Mouse (Mus musculus): ENCODE measurements at regions not wholly inside any gene's neighbourhood (a gene's known extent, or its start where the extent isn't known, plus 50 kb on each side); places are given as distances from the start of the nearest gene placed in this dataset.
A peak's percentile ranks its signal among the peaks of the same experiment; 100 is the strongest.

- DNase-seq (ENCODE audit: low read depth in 1 of 2, low spot score in 2 of 2): no peak
- Histone ChIP-seq H3K27me3 (ENCODE audit: control insufficient read depth, insufficient read depth, low read length) (no peaks in the 10 kb centered on the region), H3K27ac (ENCODE audit: insufficient read depth, low read length) (no peak overlapping the region), H3K36me3 (ENCODE audit: control insufficient read depth, insufficient read depth, low read length) (no peaks in the 10 kb centered on the region), H3K4me1 (ENCODE audit: control insufficient read depth, insufficient read depth, insufficient read length) (no peaks in the 10 kb centered on the region), H3K4me3 (ENCODE audit: extremely low read depth, insufficient read depth, insufficient read length) (no peak overlapping the region)
- 77% methylated on average over 6 of the region's 6 CpGs for WGBS
- TF ChIP-seq POLR2A (IDR thresholded peaks at IDR 0.05; ENCODE audit: low read depth, low read length) (no peak), CTCF (IDR thresholded peaks at IDR 0.05; ENCODE audit: extremely low read depth, insufficient read depth, insufficient read length, insufficient replicate concordance) (no peak)
Measured at GRCm38 (mm10) chr7:117887288-117887687, 228.7 kb downstream of the Rps15a start.

GRCm38 (mm10) chr7:117882803-117883202 lies 233.2 kb downstream of the Rps15a start:
- Histone ChIP-seq H3K4me1 (ENCODE audit: control insufficient read depth, insufficient read depth, insufficient read length) (no peaks in the 10 kb centered on the region), H3K27me3 (ENCODE audit: control insufficient read depth, insufficient read depth, low read length) (no peaks in the 10 kb centered on the region), H3K36me3 (ENCODE audit: control insufficient read depth, insufficient read depth, low read length) (no peaks in the 10 kb centered on the region), H3K4me3 (ENCODE audit: extremely low read depth, insufficient read depth, insufficient read length) (no peak overlapping the region), H3K27ac (ENCODE audit: insufficient read depth, low read length) (no peak overlapping the region)
- TF ChIP-seq CTCF (IDR thresholded peaks at IDR 0.05; ENCODE audit: extremely low read depth, insufficient read depth, insufficient read length, insufficient replicate concordance) (peak; percentile 56; the same call in 1 of the 2 replicates), POLR2A (IDR thresholded peaks at IDR 0.05; ENCODE audit: low read depth, low read length) (no peak)
- peak; percentile 3 to 42 for DNase-seq (ENCODE audit: low read depth in 1 of 2, low spot score in 2 of 2)
- WGBS: 7% methylated on average over 13 of the region's 13 CpGs

GRCm38 (mm10) chr7:117878903-117879302 lies 237.1 kb downstream of the Rps15a start:
- Histone ChIP-seq H3K4me3 (ENCODE audit: extremely low read depth, insufficient read depth, insufficient read length) (no peak overlapping the region), H3K4me1 (ENCODE audit: control insufficient read depth, insufficient read depth, insufficient read length) (no peaks in the 10 kb centered on the region), H3K27ac (ENCODE audit: insufficient read depth, low read length) (no peak overlapping the region), H3K27me3 (ENCODE audit: control insufficient read depth, insufficient read depth, low read length) (no peaks in the 10 kb centered on the region), H3K36me3 (ENCODE audit: control insufficient read depth, insufficient read depth, low read length) (no peaks in the 10 kb centered on the region)
- no peak for DNase-seq (ENCODE audit: low read depth in 1 of 2, low spot score in 2 of 2)
- TF ChIP-seq CTCF (IDR thresholded peaks at IDR 0.05; ENCODE audit: extremely low read depth, insufficient read depth, insufficient read length, insufficient replicate concordance) (no peak), POLR2A (IDR thresholded peaks at IDR 0.05; ENCODE audit: low read depth, low read length) (no peak)
- WGBS: 84% methylated on average over 7 of the region's 7 CpGs

GRCm38 (mm10) chr7:117875241-117875640 lies 240.7 kb downstream of the Rps15a start:
- no peak for DNase-seq (ENCODE audit: low read depth in 1 of 2, low spot score in 2 of 2)

GRCm38 (mm10) chr7:117859419-117859818 lies 256.6 kb downstream of the Rps15a start:
- no peak for DNase-seq (ENCODE audit: low read depth in 1 of 2, low spot score in 2 of 2)
- Histone ChIP-seq H3K4me1 (ENCODE audit: control insufficient read depth, insufficient read depth, insufficient read length) (no peaks in the 10 kb centered on the region), H3K36me3 (ENCODE audit: control insufficient read depth, insufficient read depth, low read length) (no peaks in the 10 kb centered on the region), H3K27me3 (ENCODE audit: control insufficient read depth, insufficient read depth, low read length) (no peaks in the 10 kb centered on the region), H3K27ac (ENCODE audit: insufficient read depth, low read length) (no peak overlapping the region), H3K4me3 (ENCODE audit: extremely low read depth, insufficient read depth, insufficient read length) (no peak overlapping the region)
- TF ChIP-seq POLR2A (IDR thresholded peaks at IDR 0.05; ENCODE audit: low read depth, low read length) (no peak), CTCF (IDR thresholded peaks at IDR 0.05; ENCODE audit: extremely low read depth, insufficient read depth, insufficient read length, insufficient replicate concordance) (no peak)
- 83% methylated on average over 6 of the region's 6 CpGs for WGBS

More at GRCm38 (mm10) chr7:117875241-117875640, 240.7 kb downstream of the Rps15a start:
- no peak for TF ChIP-seq POLR2A (IDR thresholded peaks at IDR 0.05; ENCODE audit: low read depth, low read length)
- no peak for TF ChIP-seq CTCF (IDR thresholded peaks at IDR 0.05; ENCODE audit: extremely low read depth, insufficient read depth, insufficient read length, insufficient replicate concordance)
- Histone ChIP-seq H3K27me3 (ENCODE audit: control insufficient read depth, insufficient read depth, low read length) (no peaks in the 10 kb centered on the region), H3K27ac (ENCODE audit: insufficient read depth, low read length) (no peak overlapping the region), H3K36me3 (ENCODE audit: control insufficient read depth, insufficient read depth, low read length) (no peaks in the 10 kb centered on the region), H3K4me1 (ENCODE audit: control insufficient read depth, insufficient read depth, insufficient read length) (no peaks in the 10 kb centered on the region), H3K4me3 (ENCODE audit: extremely low read depth, insufficient read depth, insufficient read length) (no peak overlapping the region)
- 97% methylated on average over 2 of the region's 2 CpGs for WGBS

- H3K27me3 ChIP-seq (ENCODE audit: control insufficient read depth, insufficient read depth, low read length): no peaks in the 10 kb centered on the region
- H3K27ac ChIP-seq (ENCODE audit: insufficient read depth, low read length): no peak overlapping the region
- 89% methylated on average over 5 of the region's 5 CpGs for WGBS
- no peaks in the 10 kb centered on the region for H3K36me3 ChIP-seq (ENCODE audit: control insufficient read depth, insufficient read depth, low read length)
- DNase-seq (ENCODE audit: low read depth in 1 of 2, low spot score in 2 of 2): no peak
- H3K4me3 ChIP-seq (ENCODE audit: extremely low read depth, insufficient read depth, insufficient read length): no peak overlapping the region
- TF ChIP-seq CTCF (IDR thresholded peaks at IDR 0.05; ENCODE audit: extremely low read depth, insufficient read depth, insufficient read length, insufficient replicate concordance): no peak
- no peak for TF ChIP-seq POLR2A (IDR thresholded peaks at IDR 0.05; ENCODE audit: low read depth, low read length)
- H3K4me1 ChIP-seq (ENCODE audit: control insufficient read depth, insufficient read depth, insufficient read length): no peaks in the 10 kb centered on the region
Measured at GRCm38 (mm10) chr7:117855955-117856354, 260.0 kb downstream of the Rps15a start.

- DNase-seq (ENCODE audit: low read depth in 1 of 2, low spot score in 2 of 2): no peak
- H3K36me3 ChIP-seq (ENCODE audit: control insufficient read depth, insufficient read depth, low read length): no peaks in the 10 kb centered on the region
- no peak overlapping the region for H3K27ac ChIP-seq (ENCODE audit: insufficient read depth, low read length)
- H3K4me3 ChIP-seq (ENCODE audit: extremely low read depth, insufficient read depth, insufficient read length): no peak overlapping the region
- no peaks in the 10 kb centered on the region for H3K4me1 ChIP-seq (ENCODE audit: control insufficient read depth, insufficient read depth, insufficient read length)
- H3K27me3 ChIP-seq (ENCODE audit: control insufficient read depth, insufficient read depth, low read length): no peaks in the 10 kb centered on the region
- WGBS: 88% methylated on average over 4 of the region's 4 CpGs
- TF ChIP-seq CTCF (IDR thresholded peaks at IDR 0.05; ENCODE audit: extremely low read depth, insufficient read depth, insufficient read length, insufficient replicate concordance) (no peak), POLR2A (IDR thresholded peaks at IDR 0.05; ENCODE audit: low read depth, low read length) (no peak)
Measured at GRCm38 (mm10) chr7:117853716-117854115, 262.3 kb downstream of the Rps15a start.

Data from spleen, adult 2 months (tissue).